Mouse (Mus musculus): Measurements from ENCODE around the gene Cep55.

Gene Cep55

GRCm38 (mm10) chr19:38043281-38043981 lies 11.4 kb upstream of the Cep55 start, which contains the start of gene Myof:
Gene Myof (minus strand): TSS chr19:38043577.
- DNase-seq (ENCODE audit: low read depth in 2 of 2, low spot score in 2 of 2): no peak

- DNase-seq (ENCODE audit: low read depth in 2 of 2, low spot score in 2 of 2): no peak
Observed at GRCm38 (mm10) chr19:38045198-38045597, 9.6 kb upstream of the Cep55 start.

GRCm38 (mm10) chr19:38049686-38050085 lies 5.1 kb upstream of the Cep55 start:
- no peak for DNase-seq (ENCODE audit: low read depth in 2 of 2, low spot score in 2 of 2)

- no peak for DNase-seq (ENCODE audit: low read depth in 2 of 2, low spot score in 2 of 2)
Observed at GRCm38 (mm10) chr19:38053227-38054041, 1.4 kb upstream of the Cep55 start.

GRCm38 (mm10) chr19:38054149-38054719 lies 577 bp upstream of the Cep55 start:
- DNase-seq (ENCODE audit: low read depth in 2 of 2, low spot score in 2 of 2): peak; percentile 71 to 84

- no peak for DNase-seq (ENCODE audit: low read depth in 2 of 2, low spot score in 2 of 2)
Observed at GRCm38 (mm10) chr19:38055798-38056197, 987 bp downstream of the Cep55 start.

- no peak for DNase-seq (ENCODE audit: low read depth in 2 of 2, low spot score in 2 of 2)
Observed at GRCm38 (mm10) chr19:38056276-38056675, 1.5 kb downstream of the Cep55 start.

- DNase-seq (ENCODE audit: low read depth in 2 of 2, low spot score in 2 of 2): no peak
Observed at GRCm38 (mm10) chr19:38056931-38057330, 2.1 kb downstream of the Cep55 start.

- DNase-seq (ENCODE audit: low read depth in 2 of 2, low spot score in 2 of 2): no peak
Observed at GRCm38 (mm10) chr19:38063201-38063600, 8.4 kb downstream of the Cep55 start.

GRCm38 (mm10) chr19:38064051-38064450 lies 9.2 kb downstream of the Cep55 start:
- DNase-seq (ENCODE audit: low read depth in 2 of 2, low spot score in 2 of 2): no peak

- no peak for DNase-seq (ENCODE audit: low read depth in 2 of 2, low spot score in 2 of 2)
Observed at GRCm38 (mm10) chr19:38073226-38073625, 18.4 kb downstream of the Cep55 start.

GRCm38 (mm10) chr19:38075051-38075450 lies 20.2 kb downstream of the Cep55 start:
- no peak for DNase-seq (ENCODE audit: low read depth in 2 of 2, low spot score in 2 of 2)

GRCm38 (mm10) chr19:38076251-38076650 lies 21.4 kb downstream of the Cep55 start:
- no peak for DNase-seq (ENCODE audit: low read depth in 2 of 2, low spot score in 2 of 2)

GRCm38 (mm10) chr19:38077851-38078540 lies 23.2 kb downstream of the Cep55 start:
- no peak for DNase-seq (ENCODE audit: low read depth in 2 of 2, low spot score in 2 of 2)

GRCm38 (mm10) chr19:38081361-38081760 lies 26.6 kb downstream of the Cep55 start:
- no peak for DNase-seq (ENCODE audit: low read depth in 2 of 2, low spot score in 2 of 2)

- no peak for DNase-seq (ENCODE audit: low read depth in 2 of 2, low spot score in 2 of 2)
Observed at GRCm38 (mm10) chr19:38082931-38083525, 28.2 kb downstream of the Cep55 start.

GRCm38 (mm10) chr19:38085841-38086240 lies 31.0 kb downstream of the Cep55 start:
- no peak for DNase-seq (ENCODE audit: low read depth in 2 of 2, low spot score in 2 of 2)

GRCm38 (mm10) chr19:38086948-38087551 lies 32.2 kb downstream of the Cep55 start:
- DNase-seq (ENCODE audit: low read depth in 2 of 2, low spot score in 2 of 2): no peak

- no peak for DNase-seq (ENCODE audit: low read depth in 2 of 2, low spot score in 2 of 2)
Observed at GRCm38 (mm10) chr19:38089358-38089757, 34.5 kb downstream of the Cep55 start.

- no peak for DNase-seq (ENCODE audit: low read depth in 2 of 2, low spot score in 2 of 2)
Observed at GRCm38 (mm10) chr19:38091512-38091985, 36.7 kb downstream of the Cep55 start.
